3 mouse cellular contexts compared by ENCODE assay signal in the genomic region with DNA sequence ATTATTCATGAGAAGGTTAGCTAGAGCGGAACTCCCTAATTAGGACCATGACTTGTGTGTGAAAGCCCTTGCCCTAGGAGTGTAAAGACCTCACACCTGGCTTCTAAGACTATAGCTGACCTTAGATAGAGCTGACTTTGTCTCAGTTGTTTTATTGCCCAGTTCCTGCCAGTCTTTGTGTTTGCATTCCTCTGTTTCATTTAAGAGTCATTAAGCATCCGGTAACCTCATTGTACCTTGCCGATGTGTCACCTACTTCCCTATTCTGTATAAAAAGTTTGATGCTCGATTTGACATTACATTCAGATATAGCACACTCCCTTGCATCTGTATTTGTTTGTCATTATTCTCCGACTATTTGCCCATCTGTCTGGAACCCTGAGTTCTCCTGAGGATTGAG.
DNase-seq lines count a peak whose midpoint lies in the region.

No protein-coding gene starts in this region.

- DNase-seq in R1 (ENCODE audit: low read depth, low spot score) = peak; percentile 70
- DNase-seq in ZHBTc4 (ENCODE audit: low read depth, low spot score) = peak; percentile 24
- peak; percentile 21 for DNase-seq in heart, adult 11 months
